Mouse (Mus musculus) CD8-positive naive resting alpha-beta T cell, adult 2 months (primary cell): ENCODE data around the gene Hipk4.

Experiments used
- DNase-seq, 2 experiments: peaks; one replicate each; pipeline ENCODE4 v3.0.0; 2022; ENCODE audit warnings: low read depth in 2 of 2, low spot score in 2 of 2

The Hipk4 gene

GRCm38 (mm10) chr7:27522967-27523366 lies at the start of gene Hipk4:
TSS of gene Hipk4 (plus strand) at chr7:27523267.
- DNase-seq: no peak

GRCm38 (mm10) chr7:27473835-27474489 lies 49.1 kb upstream of the Hipk4 start:
- DNase-seq: no peak

GRCm38 (mm10) chr7:27474490-27474954 lies 48.5 kb upstream of the Hipk4 start:
- DNase-seq: peak; percentile 79 to 81

DNA sequence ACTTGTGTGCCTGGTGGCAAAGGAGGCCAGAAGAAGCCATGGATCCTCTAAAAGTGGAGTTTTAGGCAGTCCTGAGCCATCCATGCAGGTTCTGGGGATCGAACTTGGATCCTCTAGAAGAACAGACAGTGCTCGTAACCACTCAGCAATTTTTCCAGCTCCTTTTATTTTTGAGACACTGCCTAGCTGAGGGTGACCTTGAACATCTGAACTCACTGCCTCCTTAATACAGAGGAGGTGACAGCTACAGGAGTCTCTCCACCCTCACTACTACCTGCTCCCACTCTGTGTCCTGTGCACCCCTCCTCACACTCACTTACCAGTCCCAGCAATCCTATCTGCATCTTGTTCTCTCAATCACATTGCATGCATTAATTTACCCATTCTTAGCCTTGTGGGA lies 47.5 kb upstream of the Hipk4 start:
- no peak for DNase-seq

DNA sequence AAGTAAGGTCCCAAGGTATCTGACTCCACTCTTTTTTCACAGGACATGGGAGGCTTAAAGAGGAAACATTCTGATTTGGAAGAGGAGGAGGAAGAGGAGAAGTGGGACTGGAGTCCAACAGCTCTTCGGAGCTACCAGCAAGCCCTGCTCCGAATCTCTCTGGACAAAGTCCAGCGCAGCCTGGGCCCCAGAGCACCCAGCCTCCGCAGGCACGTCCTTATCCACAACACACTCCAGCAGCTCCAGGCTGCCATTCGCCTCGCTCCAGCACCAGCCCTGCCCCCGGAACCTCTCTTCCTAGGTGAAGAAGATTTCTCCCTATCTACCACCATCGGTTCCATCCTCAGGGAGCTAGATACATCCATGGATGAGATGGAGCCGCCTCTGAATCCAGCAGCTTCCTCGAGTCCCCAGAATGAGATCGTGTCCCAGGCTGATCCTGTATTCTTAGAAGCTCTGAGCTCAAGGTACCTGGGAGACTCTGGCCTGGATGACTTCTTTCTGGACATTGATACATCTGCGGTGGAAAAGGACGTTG lies 46.9 kb upstream of the Hipk4 start:
- DNase-seq: no peak

DNA sequence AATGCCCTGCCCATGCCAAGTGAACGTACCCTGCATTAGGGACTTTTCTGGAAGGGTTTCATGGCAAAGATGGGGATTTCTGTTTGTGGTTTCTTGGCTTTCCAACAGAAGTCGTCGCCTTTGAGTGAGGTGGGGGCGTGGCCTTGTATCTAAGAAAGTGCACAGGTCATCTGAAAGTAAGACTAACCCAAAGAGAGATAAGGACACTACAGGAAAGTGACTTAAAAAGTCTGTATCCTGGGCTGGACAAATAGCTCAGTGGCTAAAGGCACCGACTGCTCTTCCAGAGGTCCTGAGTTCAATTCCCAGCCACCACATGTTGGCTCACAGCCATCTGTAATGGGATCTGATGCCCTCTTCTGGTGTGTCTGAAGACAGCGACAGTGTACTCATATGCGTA lies 44.5 kb upstream of the Hipk4 start:
- DNase-seq: no peak

DNA sequence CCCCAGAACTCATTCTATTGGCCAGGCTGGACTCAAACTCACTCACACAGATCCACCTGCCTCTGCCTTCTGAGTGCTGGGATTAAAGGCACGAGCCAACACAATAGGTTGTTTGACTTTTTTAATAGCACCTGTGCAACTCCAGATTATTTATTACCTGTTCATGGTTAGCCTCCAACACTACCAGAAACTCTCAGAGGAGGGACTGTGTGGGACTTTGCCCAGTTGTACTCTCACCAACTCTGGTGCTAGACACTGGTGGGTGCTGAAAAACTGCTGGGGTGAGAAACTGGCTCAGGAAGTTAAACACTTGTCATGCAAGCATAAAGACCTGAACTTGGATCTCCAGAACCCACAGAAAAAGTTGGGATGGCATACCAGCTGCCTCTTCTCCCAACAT lies 43.3 kb upstream of the Hipk4 start:
- no peak for DNase-seq

- DNase-seq: no peak
These were observed 42.6 kb upstream of the Hipk4 start for GRCm38 (mm10) chr7:27480506-27480905.

DNA sequence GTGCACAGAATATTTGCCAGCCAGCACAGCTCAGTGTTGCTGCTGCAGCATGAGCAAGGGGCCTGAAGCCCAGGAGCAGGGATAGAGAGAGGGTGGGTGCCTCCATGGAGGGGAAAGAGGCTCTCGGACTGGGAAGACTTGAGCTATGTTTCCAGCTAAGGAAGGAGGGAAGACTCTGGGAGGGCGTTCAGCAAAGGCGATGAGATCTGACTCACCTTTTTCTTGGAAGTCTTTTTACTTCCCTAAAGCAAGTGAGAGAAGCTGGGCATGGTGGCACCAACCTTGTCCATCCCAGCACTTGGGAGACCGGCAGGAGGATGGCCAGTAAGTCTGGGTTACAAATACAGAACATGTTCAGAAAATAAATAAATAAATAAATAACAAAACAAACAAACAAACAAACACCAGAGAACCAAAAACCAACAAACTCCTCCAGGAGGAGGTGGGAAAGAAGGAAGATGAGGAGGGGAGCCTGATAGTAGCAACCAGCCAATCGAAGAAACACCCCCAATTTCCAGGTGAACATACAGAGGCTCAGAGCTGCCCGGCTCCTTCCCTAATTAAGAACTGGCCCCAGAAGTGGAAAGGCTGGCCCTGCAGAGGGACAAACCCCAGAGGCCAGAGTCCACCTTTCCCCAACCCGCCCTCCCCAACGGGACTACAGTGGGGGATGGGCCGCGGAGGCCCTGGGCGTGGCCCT lies 42.0 kb upstream of the Hipk4 start:
- no peak for DNase-seq

- peak; percentile 52 to 60 for DNase-seq
These were observed 41.5 kb upstream of the Hipk4 start for GRCm38 (mm10) chr7:27481627-27481969.

GRCm38 (mm10) chr7:27483860-27484259 lies 39.2 kb upstream of the Hipk4 start:
- no peak for DNase-seq

GRCm38 (mm10) chr7:27486102-27486769 lies 36.8 kb upstream of the Hipk4 start:
- no peak for DNase-seq

GRCm38 (mm10) chr7:27486770-27487697 lies 36.0 kb upstream of the Hipk4 start, which contains the start of gene Sertad1:
TSS of gene Sertad1 (plus strand) at chr7:27486910.
- DNase-seq: peak; percentile 100

GRCm38 (mm10) chr7:27487740-27488268 lies 35.3 kb upstream of the Hipk4 start:
- DNase-seq: no peak

DNA sequence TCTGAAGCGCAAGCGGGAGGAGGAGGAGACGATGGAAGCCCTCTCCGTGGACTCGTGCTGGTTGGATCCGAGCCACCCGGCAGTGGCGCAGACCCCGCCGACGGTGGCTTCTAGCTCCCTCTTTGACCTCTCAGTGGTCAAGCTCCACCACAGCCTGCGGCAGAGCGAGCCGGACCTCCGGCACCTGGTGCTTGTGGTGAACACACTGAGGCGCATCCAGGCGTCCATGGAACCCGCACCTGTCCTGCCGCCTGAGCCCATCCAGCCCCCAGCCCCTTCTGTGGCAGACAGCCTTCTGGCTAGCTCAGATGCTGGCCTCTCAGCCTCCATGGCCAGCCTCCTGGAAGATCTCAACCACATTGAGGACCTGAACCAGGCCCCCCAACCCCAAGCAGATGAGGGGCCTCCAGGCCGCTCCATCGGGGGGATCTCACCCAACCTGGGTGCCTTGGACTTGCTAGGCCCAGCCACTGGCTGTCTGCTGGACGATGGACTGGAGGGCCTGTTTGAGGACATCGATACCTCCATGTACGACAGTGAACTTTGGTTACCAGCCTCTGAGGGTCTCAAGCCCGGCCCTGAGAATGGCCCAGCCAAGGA lies 33.7 kb upstream of the Hipk4 start:
- no peak for DNase-seq

GRCm38 (mm10) chr7:27490227-27490542 lies 32.9 kb upstream of the Hipk4 start:
- DNase-seq: no peak

DNA sequence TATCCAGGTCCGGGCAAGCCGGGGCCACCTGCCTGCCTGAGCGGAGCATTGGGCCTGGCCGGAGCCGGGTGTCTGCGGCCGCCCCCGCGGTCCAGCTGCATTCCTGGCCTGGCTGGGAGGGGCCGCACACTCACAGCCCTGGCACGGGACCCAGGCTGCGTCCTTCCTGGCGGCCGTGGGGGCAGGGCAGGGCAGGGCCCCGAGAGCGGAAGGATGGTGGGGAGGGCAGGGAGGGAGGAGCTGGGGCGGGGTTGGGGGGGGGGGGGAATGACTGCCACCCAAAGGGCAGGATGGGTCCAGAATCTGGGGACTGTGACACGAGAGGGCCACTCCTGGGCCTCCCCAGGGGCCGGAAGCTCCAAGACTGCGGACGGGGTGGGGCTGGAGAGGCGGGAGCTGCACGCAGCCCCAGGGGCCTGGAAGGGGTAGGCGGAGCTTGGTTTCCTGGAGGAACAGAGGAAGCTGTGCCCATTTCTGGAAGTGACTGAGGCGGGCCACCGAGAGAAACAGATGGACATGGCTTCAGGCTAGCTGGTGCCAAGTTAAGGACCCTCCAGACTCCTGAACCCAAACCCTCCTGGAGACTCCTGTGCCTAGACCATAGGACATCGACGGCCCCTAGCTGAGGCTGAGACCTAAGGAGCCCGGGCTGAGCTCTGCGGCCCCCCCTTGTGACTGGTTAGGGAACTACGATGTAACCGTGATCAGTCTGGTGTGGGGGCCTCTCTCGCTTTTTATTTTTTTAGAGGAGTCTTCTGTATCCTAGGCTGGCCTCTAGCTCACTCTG lies 32.3 kb upstream of the Hipk4 start:
- peak; percentile 83 to 90 for DNase-seq

DNA sequence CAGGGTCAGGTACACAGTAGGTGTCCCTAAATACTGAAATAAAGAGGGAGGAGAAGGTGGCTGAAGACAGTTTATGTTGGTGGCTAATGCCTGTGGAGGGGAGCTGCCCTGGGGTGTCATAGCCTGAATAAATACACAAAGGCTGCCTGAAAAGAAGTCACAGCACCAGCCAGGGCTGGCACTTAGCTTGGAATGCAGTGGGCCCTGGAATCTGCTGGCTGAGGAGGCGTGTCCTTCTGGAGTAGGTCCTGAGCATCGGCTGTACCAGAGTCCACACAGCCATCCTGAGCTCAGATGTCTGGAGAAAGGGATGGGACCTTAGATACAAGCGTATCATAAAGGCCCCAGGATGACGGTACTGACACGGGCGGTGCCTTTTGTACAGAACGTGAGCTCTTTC lies 31.2 kb upstream of the Hipk4 start:
- DNase-seq: no peak

- no peak for DNase-seq
These were observed 30.0 kb upstream of the Hipk4 start for GRCm38 (mm10) chr7:27493022-27493421.

DNA sequence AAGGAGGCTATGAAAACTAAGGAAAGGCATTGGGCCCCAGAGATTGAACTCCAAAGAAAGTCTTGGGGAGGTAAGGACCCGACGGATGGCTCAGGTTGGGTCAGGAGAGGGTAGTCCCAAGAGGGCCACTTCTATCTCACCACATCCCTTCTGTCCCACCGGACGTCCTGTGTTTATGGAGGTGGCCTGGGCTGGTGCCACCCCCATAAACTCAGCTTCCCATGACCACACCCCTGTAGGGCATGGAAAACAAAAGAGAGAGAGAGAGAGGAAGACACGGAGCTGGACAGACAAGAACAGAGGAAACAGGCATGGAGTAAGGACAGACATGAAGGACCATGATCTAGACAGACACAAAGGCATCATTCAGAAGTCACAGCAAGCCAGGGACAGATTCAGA lies 29.6 kb upstream of the Hipk4 start:
- DNase-seq: no peak
